Mouse (Mus musculus): ENCODE data around the gene Gm49359.
A peak's percentile ranks its signal among the peaks of the same experiment; 100 is the strongest.
"Not testable (repeated sequence)": the region's sequence is repeated elsewhere in the genome, so short reads cannot be mapped to it uniquely, and the experiment has no call there.

Gene Gm49359

DNA sequence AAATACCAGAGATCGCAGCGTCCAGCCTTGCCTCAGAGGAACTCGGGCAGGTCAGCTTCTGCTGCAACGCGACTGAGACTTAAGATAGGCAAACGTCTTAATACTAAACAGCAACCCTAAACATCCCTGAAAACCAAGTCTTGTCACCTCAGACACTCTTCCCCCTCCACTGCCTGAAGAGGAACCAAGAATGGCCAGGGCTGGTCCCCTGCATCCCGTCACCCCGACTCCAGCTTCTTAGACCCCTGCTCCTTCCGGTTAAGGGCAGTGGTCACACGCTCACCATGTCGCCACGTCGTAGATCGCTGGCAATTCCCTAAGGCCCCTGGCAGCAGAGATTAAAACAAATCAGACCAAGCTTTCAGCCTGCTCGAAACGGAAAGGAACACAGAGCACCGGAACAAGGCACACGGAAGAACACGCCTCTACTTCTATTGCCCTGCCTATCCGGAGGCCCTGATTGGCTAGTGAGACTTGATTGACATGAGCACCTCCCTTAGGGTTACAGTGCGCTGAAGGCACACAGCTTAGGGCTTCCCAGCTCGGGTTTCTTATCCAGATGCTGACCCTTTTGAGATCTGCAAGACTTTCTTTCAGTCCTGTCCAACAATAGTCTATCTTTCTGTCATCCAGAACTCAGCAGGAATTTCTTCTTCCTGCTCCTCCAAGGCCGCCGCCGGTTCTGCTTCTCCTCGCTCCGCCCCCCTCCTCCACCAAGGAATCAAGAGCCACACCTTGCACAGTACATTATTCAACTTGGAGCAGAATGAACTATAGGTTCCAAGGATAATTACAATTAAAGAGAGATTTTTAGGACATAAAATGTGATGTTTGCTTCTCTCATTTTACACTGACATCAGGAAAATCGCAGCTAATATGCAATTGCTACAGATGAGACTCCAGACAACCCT lies at the start of gene Gm49359:
Gene Gm49359 (minus strand): TSS at position 409 of the 911 bp plus-strand sequence.
- DNase-seq (ENCODE audit: low spot score): peak; percentile 86

DNA sequence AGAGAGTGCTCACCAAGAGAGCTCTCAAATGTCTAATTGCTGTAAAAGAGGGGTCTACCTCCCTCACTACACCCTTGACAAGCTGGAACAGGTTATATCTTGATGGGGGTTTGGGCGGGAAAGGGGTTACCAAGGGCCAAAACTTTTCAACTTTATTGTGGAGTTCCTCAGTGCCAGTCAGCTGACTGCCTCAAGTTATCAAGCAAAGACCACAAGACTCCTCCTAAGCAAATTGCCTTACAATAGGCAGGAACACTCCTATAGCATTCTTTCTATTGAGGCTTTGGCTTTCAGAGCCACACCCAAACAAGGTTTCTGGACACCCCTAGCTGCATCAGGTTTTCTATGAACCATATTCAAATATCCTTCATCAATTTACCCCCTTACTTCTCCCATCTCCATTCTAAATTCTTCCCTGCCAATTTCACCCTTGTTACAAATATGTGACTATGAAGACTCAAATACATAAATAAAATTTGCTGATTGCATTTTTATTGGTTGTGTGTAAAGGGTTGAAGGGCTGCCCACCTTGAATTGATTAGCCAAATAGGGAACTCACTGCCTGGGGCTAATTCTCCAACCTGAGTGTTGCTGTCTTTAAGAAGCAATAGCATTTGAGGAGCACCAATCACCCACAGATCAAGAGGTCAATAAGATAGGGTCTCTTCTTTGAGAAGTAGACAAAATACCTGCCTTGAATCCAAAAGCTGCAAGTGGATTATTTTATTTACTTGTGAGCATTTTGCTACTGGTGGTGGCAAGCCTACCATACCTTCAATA lies 44.2 kb upstream of the Gm49359 start:
- not testable (repeated sequence) for DNase-seq (ENCODE audit: low spot score)

DNA sequence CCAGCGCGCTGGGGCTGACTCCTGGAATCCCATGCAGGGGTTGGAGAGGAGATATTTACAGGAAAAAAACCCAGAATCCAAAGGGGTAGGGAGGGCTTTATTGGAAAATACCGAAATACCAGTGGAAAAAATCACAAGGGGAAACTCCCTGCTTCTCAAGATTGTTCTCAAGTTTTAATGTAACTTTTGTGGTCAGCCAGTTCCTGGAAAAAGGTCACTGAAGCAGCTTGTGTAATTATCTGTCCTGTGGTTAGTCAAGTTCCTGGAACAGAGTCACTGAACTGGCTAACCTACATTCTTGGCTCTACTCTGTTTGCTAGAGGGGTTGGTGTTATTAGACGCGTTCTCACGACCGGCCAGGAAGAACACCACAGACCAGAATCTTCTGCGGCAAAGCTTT lies 6.0 kb upstream of the Gm49359 start:
- DNase-seq (ENCODE audit: low spot score): not testable (repeated sequence)

DNA sequence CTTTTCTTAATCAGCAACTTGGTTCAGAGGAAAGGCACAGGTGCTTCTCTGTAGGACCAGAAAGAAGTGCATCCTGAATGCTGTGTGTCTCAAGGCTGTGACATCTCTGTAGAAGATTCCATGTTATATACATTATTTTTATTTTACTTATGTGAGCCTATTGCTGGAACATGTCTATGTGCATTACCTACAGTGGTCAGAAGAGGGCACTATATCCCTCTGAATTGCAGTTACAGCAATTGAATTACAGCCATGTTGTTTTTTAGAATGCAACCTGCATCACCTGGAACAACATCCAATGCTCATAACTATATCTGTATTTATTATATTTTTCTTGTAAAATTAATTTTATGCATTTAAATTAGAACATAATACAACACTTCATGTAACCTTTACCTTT lies 3.3 kb upstream of the Gm49359 start:
- peak; percentile 49 for DNase-seq (ENCODE audit: low spot score)
